Mouse (Mus musculus) forebrain, postnatal 0 days (tissue): ENCODE data around the gene Hist1h4n. TPM values are rescaled to one million over a fixed set of nuclear protein-coding genes. Genes with fewer than 3 reads are reported as not detected.
"Not testable (repeated sequence)": the region's sequence is repeated elsewhere in the genome, so short reads cannot be mapped to it uniquely, and the experiment has no call there.

Experiments used
- ATAC-seq: fragments of 200-750 bp; cut with Nextera tagmentation; 2 replicates; pipeline ENCODE4 v1.8.0; 2017; ENCODE audit warnings: mild to moderate bottlenecking, moderate library complexity
- DNase-seq: peaks from one replicate; pipeline ENCODE4 v3.0.0-alpha.2; 2015
- H3K27ac ChIP-seq: fragments of 300-500 bp; sonication (generic); 2 replicates; pipeline ENCODE4 v1.5.1; 2014; ENCODE audit warnings: low read depth, mild to moderate bottlenecking, antibody characterized with exemption, low read length, moderate library complexity, mixed read lengths
- H3K27me3 ChIP-seq: fragments of 300-500 bp; sonication (generic); 2 replicates; pipeline ENCODE4 v1.6.1; 2014; ENCODE audit warnings: mild to moderate bottlenecking, low read length, mixed read lengths; ENCODE audit not compliant: insufficient read depth
- H3K36me3 ChIP-seq: fragments of 300-500 bp; sonication (generic); 2 replicates; pipeline ENCODE4 v1.6.1; 2014; ENCODE audit warnings: mild to moderate bottlenecking, moderate library complexity; ENCODE audit not compliant: insufficient read depth
- H3K4me1 ChIP-seq: fragments of 300-500 bp; sonication (generic); 2 replicates; pipeline ENCODE4 v1.6.1; 2014; ENCODE audit warnings: antibody characterized with exemption; ENCODE audit not compliant: insufficient read depth
- H3K4me2 ChIP-seq: fragments of 300-500 bp; sonication (generic); 2 replicates; pipeline ENCODE4 v1.6.1; 2014; ENCODE audit warnings: low read depth, mild to moderate bottlenecking, moderate library complexity
- H3K4me3 ChIP-seq: fragments of 300-500 bp; sonication (generic); 2 replicates; pipeline ENCODE4 v1.5.1; 2014; ENCODE audit warnings: low read depth, low read length, mixed read lengths
- H3K9ac ChIP-seq: fragments of 300-500 bp; sonication (generic); 2 replicates; pipeline ENCODE4 v1.6.1; 2014; ENCODE audit warnings: mild to moderate bottlenecking
- H3K9me3 ChIP-seq: fragments of 300-500 bp; sonication (generic); 2 replicates; pipeline ENCODE4 v1.6.1; 2016; ENCODE audit warnings: low read length
- CTCF ChIP-seq: sonication (generic); IDR thresholded peaks from 2 replicates; pipeline ENCODE4 v1.5.1; 2016; ENCODE audit warnings: antibody characterized with exemption, control low read depth, low read depth
- WGBS: fragments of 180-500 bp; shearing (Covaris S2); extraction: QIAGEN DNeasy Blood & Tissue Kit; methylation state at CpG from one replicate; pipeline ENCODE4 v1.1.7; 2014; 5-methylcytosine and 5-hydroxymethylcytosine counted together
- polyA plus RNA-seq: library from polyadenylated mRNA; unstranded; fragments of >200 nt; fragmentation: Nextera tagmentation; extraction: Ambion mirVana; gene quantifications from 2 replicates; pipeline ENCODE4 v1.2.1, GENCODE M21; 2015
- total RNA-seq: library from RNA; depleted of rRNA; stranded (reverse); fragments of >200 nt; gene quantifications from 2 replicates; pipeline ENCODE4 v1.2.3, GENCODE M21; 2014

Hist1h4n gene
- total and polyA plus RNA-seq, 2 experiments from 2014 or later, result 2.4 to 2,245 TPM

DNA sequence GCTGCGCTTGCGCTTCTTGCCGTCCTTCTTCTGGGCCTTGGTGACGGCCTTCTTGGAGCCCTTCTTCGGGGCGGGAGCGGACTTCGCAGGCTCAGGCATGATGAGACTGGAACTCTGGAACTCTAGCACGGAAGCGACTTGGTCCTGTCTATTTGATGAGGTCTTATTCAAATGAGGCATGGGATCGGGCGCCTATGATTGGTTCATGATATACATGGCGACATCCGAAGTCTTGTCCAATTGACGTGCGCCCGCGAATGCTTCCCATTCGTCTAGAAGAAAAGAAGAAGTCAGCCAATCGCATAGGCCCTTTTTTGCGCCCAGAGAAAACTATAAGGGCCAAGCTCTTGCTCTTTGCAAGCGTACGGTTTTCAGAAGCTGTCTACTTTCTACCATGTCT is 21.9 kb downstream of the Hist1h4n start, which contains the start of the genes Hist1h2bq and Hist1h2ao:
Gene Hist1h2bq, minus strand, starts transcription at position 125 of the 400 bp plus-strand sequence.
Gene Hist1h2ao, plus strand, starts transcription at position 393 of the 400 bp plus-strand sequence.
- not testable (repeated sequence) for H3K36me3 ChIP-seq, H3K27me3 ChIP-seq, H3K27ac ChIP-seq, H3K9me3 ChIP-seq, H3K4me2 ChIP-seq, H3K4me1 ChIP-seq, H3K4me3 ChIP-seq, H3K9ac ChIP-seq, DNase-seq
- no CpG with 5 or more reads among the region's 23 CpGs for WGBS
- ATAC-seq, result peak; percentile 97

DNA sequence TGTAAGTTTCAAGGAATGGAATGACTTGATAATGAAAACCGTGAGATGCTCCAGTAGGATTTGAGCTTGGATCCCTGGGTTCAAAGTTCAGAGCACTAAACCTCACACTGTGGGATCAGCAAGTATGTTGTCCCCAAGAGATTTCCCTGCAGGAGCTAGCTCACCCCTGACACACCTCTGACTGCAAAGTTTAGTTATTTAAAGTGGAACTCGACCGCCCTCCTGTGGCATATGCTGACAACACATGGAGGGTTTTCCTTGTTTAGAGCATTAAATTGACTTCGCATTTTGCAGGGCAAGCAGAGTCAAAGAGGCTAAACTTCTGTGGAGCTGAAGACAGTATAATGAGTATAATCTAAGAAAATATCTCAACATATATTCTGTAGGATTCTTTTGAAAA is 28.9 kb downstream of the Hist1h4n start:
- H3K4me2 ChIP-seq, H3K36me3 ChIP-seq, H3K4me1 ChIP-seq, H3K9me3 ChIP-seq, H3K27me3 ChIP-seq, DNase-seq, H3K9ac ChIP-seq, H3K4me3 ChIP-seq, H3K27ac ChIP-seq: not testable (repeated sequence)
- peak; percentile 89 for ATAC-seq
- WGBS, result no CpG with 5 or more reads among the region's 4 CpGs

DNA sequence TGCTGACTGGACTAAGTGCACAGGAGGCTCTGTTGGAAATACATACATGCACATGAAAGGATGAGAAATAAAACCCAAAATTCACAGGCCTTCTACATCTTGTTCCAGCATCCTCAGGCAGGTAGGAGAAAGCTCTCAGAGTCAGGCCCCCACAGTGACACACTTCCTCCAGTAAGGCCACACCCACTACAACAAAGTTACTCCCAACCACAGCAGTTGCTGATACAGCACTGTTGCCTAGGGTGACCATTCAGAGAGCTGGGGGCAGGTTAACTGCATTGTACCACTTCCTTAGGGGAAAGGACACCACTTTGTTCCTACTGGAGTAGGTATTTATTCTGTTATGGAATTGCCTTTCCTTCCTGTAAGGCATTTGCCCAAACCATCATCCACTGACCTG is 34.8 kb downstream of the Hist1h4n start:
- not testable (repeated sequence) for H3K9ac ChIP-seq

DNA sequence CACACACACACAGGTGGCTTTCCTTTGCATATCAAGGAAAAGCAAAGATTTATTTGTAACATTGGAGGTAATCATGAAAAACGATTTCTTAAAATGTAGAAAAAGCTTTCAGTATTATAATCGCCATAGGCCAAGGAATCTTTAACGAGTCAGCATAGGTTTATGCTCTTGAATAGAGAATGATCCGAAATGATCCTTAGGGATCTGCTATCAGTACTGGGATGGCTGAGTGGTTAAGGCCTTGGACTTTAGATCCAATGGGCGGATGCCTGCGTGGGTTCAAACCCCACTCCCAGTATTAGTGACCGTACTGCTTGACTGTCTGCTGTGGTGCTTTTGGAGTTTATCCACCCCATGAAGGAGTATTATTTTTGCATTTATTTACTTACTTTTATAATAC is 36.4 kb downstream of the Hist1h4n start:
- H3K27me3 ChIP-seq, result no peaks in the 10 kb centered on the region
- 93% methylated on average over 7 of the region's 7 CpGs for WGBS
- no peaks in the 10 kb centered on the region for H3K4me1 ChIP-seq
- DNase-seq (no peak), ATAC-seq (no peak)
- H3K36me3 ChIP-seq, result no peaks in the 10 kb centered on the region
- no peak overlapping the region for H3K9ac ChIP-seq
- H3K27ac ChIP-seq, result no peak overlapping the region
- no peak overlapping the region for H3K4me3 ChIP-seq
- TF ChIP-seq CTCF, result no peak
- no peak overlapping the region for H3K4me2 ChIP-seq
- no peaks in the 10 kb centered on the region for H3K9me3 ChIP-seq

More for the DNA sequence above, 34.8 kb downstream of the Hist1h4n start:
- not testable (repeated sequence) for H3K4me1 ChIP-seq, H3K4me2 ChIP-seq, H3K36me3 ChIP-seq, H3K4me3 ChIP-seq, ATAC-seq, DNase-seq, H3K27ac ChIP-seq, H3K9me3 ChIP-seq, H3K27me3 ChIP-seq

DNA sequence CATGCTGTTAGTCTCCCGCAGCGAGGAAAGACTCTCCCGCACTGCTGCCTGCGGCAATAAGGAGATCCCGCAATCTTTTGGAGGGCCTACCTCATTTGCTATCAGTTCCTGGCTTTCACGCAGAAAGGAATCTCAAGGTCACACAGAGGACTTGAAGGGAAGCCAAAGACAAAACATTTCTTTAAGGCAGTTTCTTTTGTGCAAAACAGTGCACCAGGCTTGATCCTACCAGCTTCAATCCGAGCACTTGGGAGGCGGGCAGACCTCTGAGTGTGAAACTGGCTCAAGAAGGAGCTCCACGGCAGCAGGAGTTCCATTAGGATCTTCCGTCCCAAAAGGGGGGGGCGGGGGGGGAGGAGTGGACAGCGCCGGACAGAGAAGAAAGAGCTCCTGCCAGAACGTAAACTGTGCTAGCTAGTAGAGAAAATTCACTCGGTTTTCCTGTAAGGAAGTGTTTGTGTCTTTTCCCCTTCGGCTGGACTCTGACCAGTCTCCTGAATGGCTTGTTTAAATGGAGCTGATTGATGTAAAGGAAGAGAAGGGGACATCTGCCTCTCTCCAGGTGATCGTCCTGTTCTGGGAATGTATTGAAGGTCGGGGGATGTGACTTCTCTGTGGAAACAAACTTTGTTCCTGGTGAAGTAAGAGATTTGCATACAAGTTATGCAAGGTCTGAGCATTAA is 41.3 kb downstream of the Hist1h4n start:
- H3K27me3 ChIP-seq, result no peaks in the 10 kb centered on the region
- H3K4me3 ChIP-seq, result no peak overlapping the region
- H3K9ac ChIP-seq, result peak overlapping the region; percentile 33; the same call in 1 of the 2 replicates
- TF ChIP-seq CTCF, result no peak
- H3K9me3 ChIP-seq, result no peaks in the 10 kb centered on the region
- H3K4me2 ChIP-seq, result peak overlapping the region; percentile 33
- no peak for ATAC-seq
- 10% methylated on average over 17 of the region's 18 CpGs for WGBS
- no peak for DNase-seq
- no peak overlapping the region for H3K27ac ChIP-seq
- no peaks in the 10 kb centered on the region for H3K36me3 ChIP-seq
- H3K4me1 ChIP-seq, result peaks cover 7% of the 10 kb centered on the region

DNA sequence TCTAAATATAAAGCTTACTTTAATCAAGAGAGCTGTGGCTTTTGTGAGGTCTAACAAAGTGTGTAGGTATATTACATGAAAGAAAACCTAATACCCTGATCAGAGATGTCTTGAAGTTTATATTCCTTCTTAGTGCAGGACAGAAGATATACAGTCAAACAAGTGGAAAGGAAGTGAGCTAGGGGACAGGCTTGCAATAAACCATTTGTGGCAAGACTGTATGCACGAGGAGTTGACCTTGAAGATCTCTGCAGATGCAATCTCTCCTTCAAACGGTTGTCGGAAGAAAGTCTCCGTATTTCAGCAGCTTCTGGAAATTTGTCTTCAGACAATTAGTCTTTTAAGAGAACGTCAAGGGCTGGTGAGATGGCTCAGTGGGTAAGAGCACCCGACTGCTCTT is 42.1 kb downstream of the Hist1h4n start:
- H3K9me3 ChIP-seq, result no peaks in the 10 kb centered on the region
- no peak overlapping the region for H3K4me2 ChIP-seq
- DNase-seq (no peak), ATAC-seq (no peak)
- TF ChIP-seq CTCF, result no peak
- no peak overlapping the region for H3K27ac ChIP-seq
- WGBS, result 69% methylated on average over 6 of the region's 6 CpGs
- H3K36me3 ChIP-seq, result no peaks in the 10 kb centered on the region
- no peaks in the 10 kb centered on the region for H3K27me3 ChIP-seq
- H3K9ac ChIP-seq, result no peak overlapping the region
- peaks cover 7% of the 10 kb centered on the region for H3K4me1 ChIP-seq
- H3K4me3 ChIP-seq, result no peak overlapping the region

DNA sequence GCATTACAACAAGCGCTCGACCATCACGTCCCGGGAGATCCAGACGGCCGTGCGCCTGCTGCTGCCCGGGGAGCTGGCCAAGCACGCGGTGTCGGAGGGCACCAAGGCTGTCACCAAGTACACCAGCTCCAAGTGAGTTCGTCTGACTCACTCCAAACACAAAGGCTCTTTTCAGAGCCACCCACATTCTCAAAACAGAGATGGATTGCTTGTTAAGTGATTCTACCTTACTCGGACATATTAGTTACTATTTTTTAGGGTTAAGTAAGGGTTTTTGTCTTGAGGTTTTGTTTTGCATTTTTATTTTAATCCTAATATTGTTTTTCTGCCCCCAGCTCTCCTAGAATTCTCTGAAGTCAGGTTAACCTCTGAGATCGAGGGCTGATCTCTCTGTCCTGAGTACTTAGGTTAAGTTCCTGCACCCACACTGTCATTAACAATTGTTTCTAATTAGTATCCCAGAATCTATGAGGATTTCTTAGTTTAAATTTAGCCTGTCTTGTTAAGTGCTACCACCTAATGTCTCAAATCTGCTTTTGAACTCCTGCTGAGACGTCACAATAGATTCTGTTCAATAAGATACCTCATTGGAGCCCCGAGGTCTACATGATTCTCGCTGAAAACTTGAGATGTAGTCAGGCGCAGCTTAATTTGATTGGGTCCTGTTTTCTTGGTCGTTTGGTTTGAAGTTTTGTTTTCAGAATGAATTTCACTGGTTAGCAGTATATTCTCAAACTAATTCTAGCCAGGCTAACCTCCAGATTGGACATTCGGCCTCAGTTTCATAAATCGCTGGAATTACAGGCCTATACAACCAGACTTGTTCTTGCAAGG is 44.0 kb downstream of the Hist1h4n start:
- peaks cover 10% of the 10 kb centered on the region for H3K4me1 ChIP-seq
- TF ChIP-seq CTCF, result no peak
- DNase-seq, result no peak
- peak; percentile 12 for ATAC-seq
- no peaks in the 10 kb centered on the region for H3K27me3 ChIP-seq
- 11% methylated on average over 14 of the region's 21 CpGs for WGBS
- peak overlapping the region; percentile 62 for H3K4me2 ChIP-seq
- no peak overlapping the region; the same call in 1 of the 2 replicates for H3K27ac ChIP-seq
- 0 out of 2 replicates have a peak overlapping the region, but pooled peaks have one; percentile 37 for H3K9ac ChIP-seq
- no peaks in the 10 kb centered on the region for H3K36me3 ChIP-seq
- no peaks in the 10 kb centered on the region for H3K9me3 ChIP-seq
- peak overlapping the region; percentile 21 for H3K4me3 ChIP-seq

DNA sequence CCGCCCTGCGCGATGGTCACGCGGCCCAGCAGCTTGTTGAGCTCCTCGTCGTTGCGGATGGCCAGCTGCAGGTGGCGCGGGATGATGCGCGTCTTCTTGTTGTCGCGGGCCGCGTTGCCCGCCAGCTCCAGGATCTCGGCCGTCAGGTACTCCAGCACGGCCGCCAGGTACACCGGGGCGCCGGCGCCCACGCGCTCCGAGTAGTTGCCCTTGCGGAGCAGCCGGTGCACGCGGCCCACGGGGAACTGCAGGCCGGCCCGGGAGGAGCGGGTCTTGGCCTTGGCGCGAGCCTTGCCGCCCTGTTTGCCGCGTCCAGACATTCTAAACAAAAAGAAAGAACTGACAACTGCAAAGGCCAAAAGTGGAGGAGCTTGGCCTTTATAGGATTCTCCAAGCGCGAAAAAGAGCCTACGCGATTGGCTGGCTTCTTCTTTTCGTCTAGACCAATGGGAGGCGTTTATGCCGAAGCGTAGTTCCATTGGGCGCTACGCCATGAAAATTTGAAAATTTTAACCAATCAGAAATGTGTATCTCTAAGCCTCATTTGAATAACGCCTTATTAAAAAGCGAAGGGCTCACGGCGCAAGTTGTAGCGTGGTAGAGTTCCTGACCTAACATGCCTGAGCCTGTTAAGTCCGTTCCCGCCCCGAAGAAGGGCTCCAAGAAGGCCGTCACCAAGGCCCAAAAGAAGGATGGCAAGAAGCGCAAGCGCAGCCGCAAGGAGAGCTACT is 44.9 kb downstream of the Hist1h4n start, which contains the start of the genes Hist1h2an and Hist1h2bp:
Gene Hist1h2an, minus strand, starts transcription at position 320 of the 731 bp plus-strand sequence.
Gene Hist1h2bp, plus strand, starts transcription at position 563 of the 731 bp plus-strand sequence.
- H3K27me3 ChIP-seq, H3K9me3 ChIP-seq, H3K36me3 ChIP-seq: not testable (repeated sequence)
- 0 out of 2 replicates have a peak within 1 kb of the TSS, but pooled peaks have one; percentile 37 for H3K9ac ChIP-seq
- H3K27ac ChIP-seq, result peak within 1 kb of the TSS; percentile 72; the same call in 1 of the 2 replicates
- H3K4me1 ChIP-seq, result peaks cover 17% of the 10 kb centered on the region
- H3K4me3 ChIP-seq, result peak within 1 kb of the TSS; percentile 39
- WGBS, result under 1% methylated on average over 34 of the region's 63 CpGs
- H3K4me2 ChIP-seq, result peak within 1 kb of the TSS; percentile 62
- ATAC-seq (peak; percentile 92), DNase-seq (peak; percentile 99)
